Mouse (Mus musculus) midbrain, embryonic 14.5 days (tissue): Measurements from ENCODE around the gene Mindy4b-ps. TPM values are rescaled to one million over a fixed set of nuclear protein-coding genes. Genes with fewer than 3 reads are reported as not detected.

Experiments used
- ATAC-seq: fragments of 200-750 bp; cut with Nextera tagmentation; 2 replicates; pipeline ENCODE4 v1.8.0; 2017; ENCODE audit warnings: moderate number of reproducible peaks, moderate library complexity; ENCODE audit not compliant: low FRiP score, low TSS enrichment
- DNase-seq: peaks from one replicate; pipeline ENCODE4 v3.0.0-alpha.2; 2015
- H3K27ac ChIP-seq: fragments of 300-500 bp; sonication (generic); replicated peaks from 2 replicates; pipeline ENCODE4 v1.5.1; 2014; ENCODE audit warnings: mild to moderate bottlenecking, low read depth, low read length, moderate library complexity
- H3K27me3 ChIP-seq: fragments of 300-500 bp; sonication (generic); 2 replicates; pipeline ENCODE4 v1.6.1; 2014; ENCODE audit warnings: low read length, control low read depth, mixed read lengths; ENCODE audit not compliant: control insufficient read depth, insufficient read depth
- H3K36me3 ChIP-seq: fragments of 300-500 bp; sonication (generic); 2 replicates; pipeline ENCODE4 v1.6.1; 2014; ENCODE audit warnings: low read length, control low read depth; ENCODE audit not compliant: control insufficient read depth, insufficient read depth
- H3K4me1 ChIP-seq: fragments of 300-500 bp; sonication (generic); 2 replicates; pipeline ENCODE4 v1.6.1; 2014; ENCODE audit warnings: mild to moderate bottlenecking, antibody characterized with exemption, low read length, control low read depth; ENCODE audit not compliant: control insufficient read depth, insufficient read depth
- H3K4me2 ChIP-seq: fragments of 300-500 bp; sonication (generic); 2 replicates; pipeline ENCODE4 v1.6.1; 2014; ENCODE audit warnings: mild to moderate bottlenecking, low read length, moderate library complexity
- H3K4me3 ChIP-seq: fragments of 300-500 bp; sonication (generic); replicated peaks from 2 replicates; pipeline ENCODE4 v1.5.1; 2014; ENCODE audit warnings: low read depth, low read length
- H3K9ac ChIP-seq: fragments of 300-500 bp; sonication (generic); replicated peaks from 2 replicates; pipeline ENCODE4 v1.6.1; 2014; ENCODE audit warnings: mild to moderate bottlenecking, low read length, moderate library complexity
- H3K9me3 ChIP-seq: fragments of 300-500 bp; sonication (generic); 2 replicates; pipeline ENCODE4 v1.6.1; 2016; ENCODE audit warnings: low read length, control low read depth, mixed read lengths; ENCODE audit not compliant: control insufficient read depth
- WGBS: fragments of 180-500 bp; shearing (Covaris S2); extraction: QIAGEN DNeasy Blood & Tissue Kit; methylation state at CpG from one replicate; pipeline ENCODE4 v1.1.7; 2014; 5-methylcytosine and 5-hydroxymethylcytosine counted together
- polyA plus RNA-seq: library from polyadenylated mRNA; unstranded; fragments of >200 nt; fragmentation: Nextera tagmentation; extraction: Ambion mirVana; gene quantifications from 2 replicates; pipeline ENCODE4 v1.2.1, GENCODE M21; 2014

Gene Mindy4b-ps
- polyA plus RNA-seq, 1 experiment from 2014 or later, result not detected

GRCm38 (mm10) chr3:58828366-58829153 lies 6.4 kb upstream of the Mindy4b-ps start:
- DNase-seq (peak; percentile 27), ATAC-seq (no peak)
- H3K9ac ChIP-seq, result no peak overlapping the region
- H3K27me3 ChIP-seq, result peaks cover 24% of the 10 kb centered on the region; the same call in 1 of the 2 replicates
- H3K4me1 ChIP-seq, result 0 out of 2 replicates have a peak, but pooled peaks cover 4% of the 10 kb centered on the region
- no peaks in the 10 kb centered on the region for H3K9me3 ChIP-seq
- no peak overlapping the region for H3K27ac ChIP-seq
- no peaks in the 10 kb centered on the region for H3K36me3 ChIP-seq
- no peak overlapping the region for H3K4me3 ChIP-seq
- WGBS, result 80% methylated on average over 14 of the region's 14 CpGs
- no peak overlapping the region for H3K4me2 ChIP-seq

GRCm38 (mm10) chr3:58826266-58826665 lies 4.2 kb upstream of the Mindy4b-ps start:
- Histone ChIP-seq H3K4me3 (no peak overlapping the region), H3K4me1 (0 out of 2 replicates have a peak, but pooled peaks cover 4% of the 10 kb centered on the region), H3K36me3 (no peaks in the 10 kb centered on the region), H3K9me3 (no peaks in the 10 kb centered on the region), H3K27ac (no peak overlapping the region), H3K27me3 (peaks cover 29% of the 10 kb centered on the region), H3K4me2 (no peak overlapping the region), H3K9ac (no peak overlapping the region)
- DNase-seq (peak; percentile 60), ATAC-seq (no peak)
- WGBS, result 2% methylated on average over 4 of the region's 4 CpGs

- no peak overlapping the region for H3K9ac ChIP-seq
- peak; percentile 53 for DNase-seq
- no peaks in the 10 kb centered on the region for H3K4me1 ChIP-seq
- WGBS, result 19% methylated on average over 6 of the region's 6 CpGs
- no peaks in the 10 kb centered on the region for H3K36me3 ChIP-seq
- no peak overlapping the region for H3K4me2 ChIP-seq
- H3K9me3 ChIP-seq, result no peaks in the 10 kb centered on the region
- H3K27me3 ChIP-seq, result peaks cover 22% of the 10 kb centered on the region
- ATAC-seq, result no peak
- H3K4me3 ChIP-seq, result no peak overlapping the region
- H3K27ac ChIP-seq, result no peak overlapping the region
Measured at GRCm38 (mm10) chr3:58817337-58817736, 4.8 kb downstream of the Mindy4b-ps start.

GRCm38 (mm10) chr3:58814191-58814590 lies 7.9 kb downstream of the Mindy4b-ps start:
- Histone ChIP-seq H3K4me3 (no peak overlapping the region), H3K9ac (no peak overlapping the region), H3K36me3 (no peaks in the 10 kb centered on the region), H3K27ac (no peak overlapping the region), H3K27me3 (peaks cover 12% of the 10 kb centered on the region; the same call in 1 of the 2 replicates), H3K4me2 (no peak overlapping the region), H3K9me3 (no peaks in the 10 kb centered on the region), H3K4me1 (peaks cover 7% of the 10 kb centered on the region; the same call in 1 of the 2 replicates)
- DNase-seq (no peak), ATAC-seq (no peak)
- 89% methylated on average over 3 of the region's 3 CpGs for WGBS

- no peak overlapping the region for H3K4me2 ChIP-seq
- no peaks in the 10 kb centered on the region for H3K9me3 ChIP-seq
- H3K9ac ChIP-seq, result no peak overlapping the region
- peaks cover 9% of the 10 kb centered on the region; the same call in 1 of the 2 replicates for H3K4me1 ChIP-seq
- no peak for ATAC-seq
- WGBS, result 72% methylated on average over 11 of the region's 11 CpGs
- no peak overlapping the region for H3K27ac ChIP-seq
- H3K4me3 ChIP-seq, result no peak overlapping the region
- no peaks in the 10 kb centered on the region for H3K36me3 ChIP-seq
- H3K27me3 ChIP-seq, result no peaks in the 10 kb centered on the region
- no peak for DNase-seq
Measured at GRCm38 (mm10) chr3:58810353-58810752, 11.8 kb downstream of the Mindy4b-ps start.

- H3K4me1 ChIP-seq, result peaks cover 9% of the 10 kb centered on the region; the same call in 1 of the 2 replicates
- no peaks in the 10 kb centered on the region for H3K36me3 ChIP-seq
- no peaks in the 10 kb centered on the region for H3K9me3 ChIP-seq
- DNase-seq, result peak; percentile 31
- WGBS, result 25% methylated on average over 12 of the region's 12 CpGs
- H3K4me2 ChIP-seq, result no peak overlapping the region
- H3K27me3 ChIP-seq, result no peaks in the 10 kb centered on the region
- no peak overlapping the region for H3K9ac ChIP-seq
- H3K27ac ChIP-seq, result 0 out of 2 replicates have a peak overlapping the region, but pooled peaks have one; percentile 22
- H3K4me3 ChIP-seq, result no peak overlapping the region
- ATAC-seq, result no peak; the same call in 1 of the 2 replicates
Measured at GRCm38 (mm10) chr3:58809111-58809915, 12.8 kb downstream of the Mindy4b-ps start.

GRCm38 (mm10) chr3:58808636-58809035 lies 13.5 kb downstream of the Mindy4b-ps start:
- Histone ChIP-seq H3K4me1 (peaks cover 9% of the 10 kb centered on the region; the same call in 1 of the 2 replicates), H3K27me3 (no peaks in the 10 kb centered on the region), H3K9me3 (no peaks in the 10 kb centered on the region), H3K27ac (0 out of 2 replicates have a peak overlapping the region, but pooled peaks have one; percentile 13), H3K4me3 (no peak overlapping the region), H3K4me2 (no peak overlapping the region), H3K9ac (no peak overlapping the region), H3K36me3 (no peaks in the 10 kb centered on the region)
- DNase-seq (no peak), ATAC-seq (no peak)
- 87% methylated on average over 5 of the region's 5 CpGs for WGBS

GRCm38 (mm10) chr3:58804745-58805144 lies 17.4 kb downstream of the Mindy4b-ps start:
- 90% methylated on average over 6 of the region's 6 CpGs for WGBS
- no peak for ATAC-seq
- no peak overlapping the region for H3K9ac ChIP-seq

More at GRCm38 (mm10) chr3:58804745-58805144, 17.4 kb downstream of the Mindy4b-ps start:
- Histone ChIP-seq H3K9me3 (no peaks in the 10 kb centered on the region), H3K4me3 (no peak overlapping the region), H3K36me3 (no peaks in the 10 kb centered on the region), H3K27me3 (no peaks in the 10 kb centered on the region), H3K4me2 (no peak overlapping the region), H3K27ac (no peak overlapping the region), H3K4me1 (peaks cover 8% of the 10 kb centered on the region; the same call in 1 of the 2 replicates)
- DNase-seq, result no peak
